Mouse (Mus musculus) embryo, embryonic 9.5 days (tissue): ENCODE measurements around the gene Plekhg2.

Experiments used
- DNase-seq: peaks from one replicate; pipeline ENCODE4 v3.0.0-alpha.2; 2017; ENCODE audit errors: extremely low spot score

The Plekhg2 gene

DNA sequence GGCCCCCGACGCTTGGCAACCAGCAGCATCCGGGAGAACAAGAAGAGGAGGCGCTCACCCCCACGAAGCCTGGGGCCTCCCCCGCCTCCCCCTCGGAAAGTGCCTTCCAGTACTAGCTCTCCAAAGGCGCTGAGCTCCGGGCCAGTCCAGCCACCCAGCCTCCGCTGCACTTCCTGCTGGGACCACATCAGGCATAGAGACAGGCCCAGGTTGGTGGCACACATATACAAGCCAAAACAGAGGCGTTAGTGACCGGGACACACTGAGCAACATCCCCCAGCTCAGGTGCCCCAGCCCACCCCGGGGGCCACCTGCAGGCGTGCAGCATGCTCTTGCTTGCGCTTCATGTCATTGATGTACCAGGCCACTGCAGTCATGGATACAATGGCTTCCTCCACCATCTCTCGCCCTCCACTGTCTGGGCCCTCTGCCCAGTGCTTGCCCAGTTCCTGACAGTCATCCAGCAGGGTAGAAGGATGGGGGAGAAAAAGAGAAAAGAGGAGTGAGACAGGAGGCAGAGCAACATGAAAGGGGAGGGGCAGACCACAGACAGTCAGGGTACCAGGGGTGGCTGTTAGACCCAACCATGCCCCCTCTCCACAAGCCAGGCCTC lies 4.6 kb downstream of the Plekhg2 start:
- DNase-seq: no peak

DNA sequence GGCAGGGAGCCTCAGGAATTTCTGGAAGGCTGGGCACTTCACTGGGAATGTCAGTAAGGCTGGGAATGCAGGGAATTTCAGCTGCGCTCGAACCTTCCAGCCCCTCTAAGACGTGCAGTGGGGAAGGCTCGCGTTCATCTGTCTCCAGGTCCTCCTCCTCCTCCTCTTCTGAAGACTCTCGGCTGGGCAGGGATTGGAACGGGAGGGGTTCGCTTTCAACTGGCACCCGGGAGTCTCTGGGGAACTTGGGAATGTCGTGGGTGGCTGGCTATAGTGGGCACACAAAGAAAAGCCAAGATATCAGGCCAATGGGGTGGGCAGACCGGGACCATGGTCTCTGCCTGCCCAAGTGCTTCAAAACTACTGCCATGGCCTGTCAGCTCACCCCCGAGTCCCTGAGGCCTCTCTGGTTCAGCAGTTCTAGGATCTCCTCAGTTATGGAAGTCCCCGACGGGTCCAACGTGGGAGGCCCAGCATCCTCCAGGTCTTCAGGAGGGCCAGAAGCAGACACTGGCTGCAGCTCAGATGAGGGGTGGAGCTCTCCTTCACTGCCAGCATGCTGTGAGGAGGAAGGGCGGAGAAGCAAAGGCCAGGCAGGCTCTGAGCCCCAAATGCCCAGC lies 9.8 kb downstream of the Plekhg2 start:
- no peak for DNase-seq

DNA sequence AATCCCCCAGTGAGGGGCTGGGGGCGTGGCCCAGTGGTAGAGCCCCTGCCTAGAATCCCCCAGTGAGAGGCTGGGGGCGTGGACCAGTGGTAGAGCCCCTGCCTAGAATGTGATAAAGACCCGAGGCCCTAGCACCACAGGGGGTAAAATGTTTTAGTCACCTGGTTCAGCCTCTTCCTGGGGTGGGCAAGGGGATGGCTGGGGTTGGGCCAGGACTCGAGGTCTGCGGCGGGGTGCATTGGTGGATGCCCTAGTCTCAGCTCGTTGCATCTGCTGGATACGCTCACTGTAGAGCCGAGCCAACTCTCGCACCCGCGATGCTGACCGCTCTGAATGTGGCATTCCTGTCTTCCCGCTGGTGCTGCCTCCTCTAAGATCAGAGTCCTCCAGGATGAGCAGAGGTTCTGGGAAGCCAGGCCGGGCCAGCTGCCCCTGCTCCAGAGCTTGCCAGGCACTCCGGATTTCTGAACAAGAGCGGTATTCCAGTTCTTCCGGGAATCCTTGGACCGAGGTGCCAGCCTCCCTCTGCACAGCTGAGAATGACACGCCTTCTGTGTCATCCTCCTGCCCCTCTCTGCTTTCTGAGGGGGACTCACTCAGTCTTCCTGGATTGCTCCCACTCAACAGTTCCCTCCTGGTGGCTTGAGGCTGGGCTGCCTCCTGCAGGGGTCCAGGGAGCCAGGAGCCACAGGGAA lies 10.6 kb downstream of the Plekhg2 start:
- DNase-seq: no peak

- DNase-seq: no peak
Measured at GRCm38 (mm10) chr7:28360291-28360690, 12.1 kb downstream of the Plekhg2 start.

DNA sequence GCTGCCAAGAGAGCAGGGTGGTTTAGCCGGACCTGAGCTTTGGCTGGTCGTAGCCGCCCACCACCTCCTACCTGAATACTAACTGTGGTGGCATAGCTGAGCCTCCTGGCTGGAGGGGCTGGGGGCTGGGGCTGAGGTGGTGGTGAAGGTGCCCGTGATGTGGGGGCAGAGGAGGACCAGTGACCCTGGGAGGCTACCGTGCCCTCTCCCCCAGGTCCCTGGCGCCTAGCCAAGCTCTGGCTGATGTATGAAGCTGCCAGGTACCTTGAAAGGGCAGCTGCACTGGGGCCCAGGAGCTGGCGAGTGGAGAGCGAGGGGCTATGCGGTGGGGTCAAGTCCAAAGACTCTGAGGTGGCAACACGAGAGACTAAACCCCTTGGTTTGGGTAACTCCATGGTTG lies 12.5 kb downstream of the Plekhg2 start:
- no peak for DNase-seq

GRCm38 (mm10) chr7:28358431-28358830 lies 14.0 kb downstream of the Plekhg2 start:
- DNase-seq: no peak

GRCm38 (mm10) chr7:28357984-28358383 lies 14.4 kb downstream of the Plekhg2 start:
- no peak for DNase-seq

DNA sequence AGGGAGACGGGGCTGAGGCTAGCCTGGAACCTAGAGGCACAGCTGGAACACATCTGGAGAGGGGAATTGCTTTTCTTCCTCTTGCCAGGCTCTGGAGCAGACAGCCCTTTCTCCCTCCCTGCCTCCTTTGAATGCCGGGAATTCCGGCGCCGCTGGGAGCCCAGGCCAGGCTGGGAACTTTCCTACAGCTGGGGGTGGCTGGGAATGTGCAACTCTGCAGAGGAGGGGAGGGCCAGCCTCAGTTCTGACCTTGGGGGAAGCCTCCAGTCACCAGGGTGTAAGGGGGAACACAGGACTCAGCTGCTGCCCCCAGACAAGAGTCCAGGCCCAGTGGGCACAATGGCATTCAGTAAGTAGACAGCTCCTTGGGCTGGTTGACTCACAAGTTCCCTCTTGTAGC lies 15.4 kb downstream of the Plekhg2 start:
- DNase-seq: peak; percentile 68

- no peak for DNase-seq
Measured at GRCm38 (mm10) chr7:28355221-28355620, 17.2 kb downstream of the Plekhg2 start.

DNA sequence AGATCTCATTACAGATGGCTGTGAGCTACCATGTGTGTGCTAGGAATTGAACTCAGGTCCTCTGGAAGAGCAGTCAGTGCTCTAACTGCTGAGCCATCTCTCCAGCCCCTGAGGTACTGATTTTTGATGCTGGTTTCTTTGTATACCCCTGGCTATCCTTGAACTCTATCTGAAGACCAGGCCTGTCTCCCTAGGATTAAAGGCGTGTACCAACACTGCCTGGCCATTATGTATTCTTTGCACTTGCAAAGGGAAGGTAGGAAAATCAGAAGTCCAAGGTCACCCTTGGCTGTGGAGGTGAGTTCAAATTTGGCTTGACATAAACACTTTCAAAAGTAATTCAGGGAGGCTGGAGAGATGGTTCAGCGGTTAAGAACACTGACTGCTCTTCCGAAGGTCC lies 17.8 kb downstream of the Plekhg2 start:
- DNase-seq: no peak

DNA sequence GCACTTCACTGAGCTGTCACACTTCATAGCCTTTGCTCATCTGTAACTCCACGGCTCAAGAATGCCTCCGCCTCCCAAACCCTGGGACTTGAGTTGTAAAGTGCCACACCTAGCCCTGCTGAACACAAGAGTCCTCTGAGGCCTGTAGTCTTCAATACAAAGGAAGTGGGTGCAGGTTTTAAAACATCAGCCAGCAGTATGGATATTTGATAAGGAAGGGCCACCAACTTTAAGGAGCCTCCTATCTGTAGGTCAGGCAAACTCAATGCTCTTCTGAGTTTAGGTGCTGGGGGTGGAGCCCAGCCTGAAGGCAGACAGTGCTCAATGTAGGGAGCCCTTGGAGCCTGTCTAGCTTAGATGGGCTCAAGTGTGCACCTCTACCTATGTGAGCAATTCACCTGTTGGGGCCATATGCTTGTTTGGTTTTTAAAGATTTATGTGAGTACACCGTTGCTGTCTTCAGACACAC lies 18.3 kb downstream of the Plekhg2 start:
- no peak for DNase-seq

- no peak for DNase-seq
Measured at GRCm38 (mm10) chr7:28353267-28353666, 19.1 kb downstream of the Plekhg2 start.

- DNase-seq: no peak
Measured at GRCm38 (mm10) chr7:28351676-28352191, 20.7 kb downstream of the Plekhg2 start.

GRCm38 (mm10) chr7:28350155-28350883 lies 22.1 kb downstream of the Plekhg2 start, which contains the start of gene Rps16:
Gene Rps16 (plus strand): TSS chr7:28350652.
- DNase-seq: peak; percentile 98

DNA sequence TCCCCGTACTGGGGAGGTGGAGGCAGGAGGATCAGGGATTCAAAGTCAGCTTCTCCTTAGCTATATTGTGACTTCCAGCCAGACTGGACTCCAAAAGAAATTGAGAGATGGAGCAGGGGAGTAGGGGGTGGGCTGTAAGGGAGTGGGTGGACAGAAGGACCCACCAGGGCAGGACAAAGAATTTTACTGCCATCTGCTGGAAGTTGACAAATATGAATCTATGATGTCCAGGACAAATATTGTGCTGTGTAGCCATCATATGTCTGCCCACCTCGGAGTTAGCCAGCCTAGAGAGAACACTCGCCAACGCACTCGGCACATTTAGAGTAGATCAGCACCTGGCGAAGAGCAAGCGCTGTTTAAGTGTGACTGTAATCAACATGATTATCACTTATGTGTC lies 23.8 kb downstream of the Plekhg2 start:
- DNase-seq: no peak

DNA sequence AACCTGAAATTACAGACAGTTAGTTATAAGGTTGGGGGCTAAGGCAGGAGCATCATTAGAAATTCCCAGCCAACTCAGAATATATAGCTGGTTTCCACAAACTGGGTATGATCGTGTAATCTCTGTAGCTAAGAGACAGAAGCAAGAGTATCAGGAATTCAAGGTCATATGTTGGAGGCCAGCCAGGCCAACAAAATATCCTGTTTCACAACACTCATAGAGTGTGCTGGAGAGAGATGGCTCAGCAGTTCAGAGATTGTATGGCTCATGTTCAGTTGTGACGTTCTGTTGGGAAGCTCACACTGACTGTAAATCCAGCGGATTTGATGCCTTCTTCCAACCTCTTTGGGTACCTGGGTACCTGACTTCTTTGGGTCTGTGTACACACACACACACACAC lies 24.7 kb downstream of the Plekhg2 start:
- no peak for DNase-seq

DNA sequence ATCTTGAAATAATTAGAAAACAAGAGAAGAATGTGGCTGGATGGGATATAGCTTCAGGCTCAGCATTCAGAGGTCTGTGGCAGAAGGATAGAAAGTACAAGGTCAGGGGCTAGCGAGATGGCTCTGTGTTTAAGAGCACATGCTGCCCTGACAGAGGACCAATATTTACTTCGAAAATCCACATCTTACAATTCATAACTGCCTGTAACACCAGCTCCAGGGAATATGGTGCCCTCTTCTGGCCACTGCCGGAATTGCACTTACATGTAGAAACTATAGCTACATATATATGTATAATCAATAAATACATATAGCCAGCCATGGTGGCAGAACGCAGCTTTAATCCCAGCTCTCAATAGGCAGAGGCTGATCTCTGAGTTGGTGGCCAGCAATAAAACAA lies 27.8 kb downstream of the Plekhg2 start:
- peak; percentile 74 for DNase-seq

GRCm38 (mm10) chr7:28341381-28341780 lies 31.0 kb downstream of the Plekhg2 start:
- no peak for DNase-seq

DNA sequence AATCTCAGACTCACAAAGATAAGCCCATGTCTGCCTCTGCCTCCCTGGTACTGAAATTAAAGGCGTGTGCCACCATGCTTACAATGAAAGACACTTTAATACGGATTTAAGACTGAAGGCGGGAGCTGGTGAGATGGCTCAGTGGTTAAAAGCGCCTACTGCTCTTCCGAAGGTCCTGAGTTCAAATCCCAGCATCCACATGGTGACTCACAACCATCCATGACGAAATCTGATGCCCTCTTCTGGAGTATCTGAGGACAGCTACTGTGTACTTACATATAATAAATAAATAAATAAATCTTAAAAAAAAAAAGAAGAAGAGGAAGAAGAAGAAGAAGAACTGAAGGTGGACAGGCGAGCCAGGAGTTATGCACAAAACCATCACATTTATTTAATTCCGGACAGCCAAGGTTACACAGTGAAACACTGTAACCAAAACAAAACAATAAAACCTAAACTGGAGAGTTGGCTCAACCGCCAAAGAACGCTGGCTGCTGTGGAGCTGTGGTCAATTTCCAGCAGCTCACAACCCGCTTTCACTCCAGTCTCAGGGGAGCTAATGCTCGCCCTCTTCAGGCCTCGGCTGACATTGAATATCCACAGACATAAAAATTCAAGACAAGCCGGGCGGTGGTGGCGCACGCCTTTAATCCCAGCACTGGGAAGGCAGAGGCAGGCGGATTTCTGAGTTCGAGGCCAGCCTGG lies 33.0 kb downstream of the Plekhg2 start:
- no peak for DNase-seq

GRCm38 (mm10) chr7:28338108-28338998 lies 34.0 kb downstream of the Plekhg2 start, which contains the start of gene Supt5:
Gene Supt5 (minus strand): TSS chr7:28338746.
- peak; percentile 97 for DNase-seq
